Mouse (Mus musculus): ENCODE results near the gene Ahdc1.

The Ahdc1 gene

DNA sequence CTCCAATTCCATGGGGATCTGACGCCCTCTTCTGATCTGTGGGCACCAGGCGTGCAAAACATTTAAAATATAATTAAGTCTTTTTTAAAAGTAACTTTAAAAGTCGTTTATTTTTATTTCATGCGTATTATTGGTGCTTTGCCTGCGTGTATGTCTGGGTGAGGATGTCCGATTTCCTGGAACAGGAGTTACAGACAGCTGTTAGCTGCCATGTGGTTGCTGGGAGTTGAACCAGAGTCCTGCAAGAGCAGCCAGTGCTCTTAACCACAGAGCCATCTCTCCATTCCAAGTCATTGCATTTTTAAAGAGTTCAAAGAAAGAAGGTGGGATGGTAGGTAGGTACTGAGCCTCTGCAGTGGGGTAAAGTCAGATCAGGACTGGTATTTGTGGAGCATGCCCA is 43.5 kb downstream of the Ahdc1 start:
- DNase-seq (ENCODE audit: low spot score in 2 of 2): no peak

- DNase-seq (ENCODE audit: low spot score in 2 of 2): no peak
Observed at GRCm38 (mm10) chr4:133055163-133055951, 44.3 kb downstream of the Ahdc1 start.

GRCm38 (mm10) chr4:133056069-133056890 is 45.2 kb downstream of the Ahdc1 start:
- peak; percentile 74 to 77 for DNase-seq (ENCODE audit: low spot score in 2 of 2)

- DNase-seq (ENCODE audit: low spot score in 2 of 2): peak in 1 of 2 experiments; percentile 70
Observed at GRCm38 (mm10) chr4:133057389-133058122, 46.5 kb downstream of the Ahdc1 start.

- DNase-seq (ENCODE audit: low spot score in 2 of 2): no peak
Observed at GRCm38 (mm10) chr4:133058123-133058453, 47.0 kb downstream of the Ahdc1 start.

DNA sequence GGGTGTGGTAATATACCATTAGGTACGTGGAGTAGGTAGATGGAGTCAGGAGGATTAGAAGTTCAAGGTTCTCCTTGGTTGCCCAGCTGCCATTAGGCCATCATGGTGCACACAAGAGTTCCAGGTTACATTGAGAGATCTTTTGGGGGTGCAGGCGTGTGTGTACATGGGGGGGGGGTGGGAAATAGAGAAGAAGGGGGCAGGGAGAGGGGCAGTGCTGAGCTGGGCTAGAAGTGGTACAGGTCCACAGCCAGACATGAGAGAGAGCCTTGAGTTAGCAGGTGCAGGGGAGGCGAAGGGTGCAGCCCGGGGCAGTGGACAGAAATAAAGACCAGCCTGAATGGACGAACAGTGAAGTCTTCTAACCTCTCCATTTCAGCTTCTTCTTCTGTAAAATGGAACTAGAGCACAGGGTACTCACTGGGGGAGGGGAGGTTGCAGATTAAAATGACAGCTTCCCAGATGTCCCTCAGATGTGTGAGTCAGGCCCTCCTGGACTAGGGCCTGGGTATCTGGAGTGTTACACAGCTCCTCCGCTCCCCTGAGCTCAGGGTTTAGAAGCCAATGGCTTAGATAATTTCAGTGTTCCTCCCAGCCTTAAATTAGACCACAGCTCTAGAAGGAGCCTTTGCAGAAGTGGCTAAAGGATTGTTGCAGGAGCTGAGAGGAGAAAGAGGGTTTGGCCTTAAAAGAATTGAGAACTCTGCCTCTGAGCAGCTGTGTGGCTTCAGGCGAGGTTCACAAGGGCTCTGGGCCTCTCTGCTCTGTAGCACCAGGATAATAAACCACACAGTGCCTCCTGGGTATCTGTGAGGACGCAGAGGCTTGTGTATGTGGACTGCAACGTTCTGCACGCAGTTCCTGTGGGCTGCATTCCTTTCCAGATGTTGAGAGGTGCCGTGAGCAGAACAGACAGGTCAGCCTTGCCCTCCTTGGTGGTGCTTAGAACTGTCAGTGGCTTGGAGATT is 47.7 kb downstream of the Ahdc1 start:
- no peak for DNase-seq (ENCODE audit: low spot score in 2 of 2)

DNA sequence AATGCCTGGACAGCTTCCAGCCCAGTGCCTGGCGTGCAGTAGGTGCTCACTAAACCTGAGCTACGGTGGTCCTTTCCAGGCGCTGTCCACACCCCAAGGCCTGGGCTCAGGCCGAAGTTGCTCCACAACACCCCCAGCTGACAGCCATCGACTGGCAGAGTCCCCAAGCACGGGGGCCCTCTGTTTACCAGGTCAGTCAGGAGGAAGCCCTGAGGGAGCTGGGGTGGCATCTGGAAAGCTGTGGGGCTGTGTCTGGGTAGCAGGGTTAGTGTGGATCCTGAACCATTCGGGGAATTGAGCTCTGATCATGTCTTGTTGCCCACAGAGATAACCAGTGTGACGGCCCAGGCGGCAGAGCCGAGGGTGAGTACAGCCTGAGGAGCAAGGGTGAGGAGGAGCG is 49.6 kb downstream of the Ahdc1 start:
- no peak for DNase-seq (ENCODE audit: low spot score in 2 of 2)

GRCm38 (mm10) chr4:133061798-133062197 is 50.7 kb downstream of the Ahdc1 start:
- DNase-seq (ENCODE audit: low spot score in 2 of 2): no peak

GRCm38 (mm10) chr4:133062286-133062685 is 51.2 kb downstream of the Ahdc1 start:
- no peak for DNase-seq (ENCODE audit: low spot score in 2 of 2)

GRCm38 (mm10) chr4:133063203-133063602 is 52.1 kb downstream of the Ahdc1 start:
- DNase-seq (ENCODE audit: low spot score in 2 of 2): no peak

GRCm38 (mm10) chr4:133063799-133064198 is 52.7 kb downstream of the Ahdc1 start:
- no peak for DNase-seq (ENCODE audit: low spot score in 2 of 2)

DNA sequence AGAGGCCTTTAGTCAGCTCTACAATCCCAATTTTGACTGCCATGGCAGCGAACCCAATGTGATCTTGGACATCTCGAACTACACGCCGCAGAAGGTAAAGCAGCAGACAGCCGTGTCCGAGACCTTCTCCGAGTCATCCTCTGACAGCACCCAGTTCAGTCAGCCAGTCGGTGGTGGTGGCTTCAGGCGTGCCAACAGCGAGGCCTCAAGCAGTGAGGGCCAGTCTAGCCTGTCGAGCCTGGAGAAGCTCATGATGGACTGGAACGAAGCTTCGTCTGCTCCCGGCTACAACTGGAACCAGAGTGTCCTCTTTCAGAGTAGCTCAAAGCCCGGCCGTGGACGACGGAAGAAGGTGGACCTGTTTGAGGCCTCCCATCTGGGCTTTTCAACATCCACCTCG is 53.7 kb downstream of the Ahdc1 start:
- DNase-seq (ENCODE audit: low spot score in 2 of 2): no peak

DNA sequence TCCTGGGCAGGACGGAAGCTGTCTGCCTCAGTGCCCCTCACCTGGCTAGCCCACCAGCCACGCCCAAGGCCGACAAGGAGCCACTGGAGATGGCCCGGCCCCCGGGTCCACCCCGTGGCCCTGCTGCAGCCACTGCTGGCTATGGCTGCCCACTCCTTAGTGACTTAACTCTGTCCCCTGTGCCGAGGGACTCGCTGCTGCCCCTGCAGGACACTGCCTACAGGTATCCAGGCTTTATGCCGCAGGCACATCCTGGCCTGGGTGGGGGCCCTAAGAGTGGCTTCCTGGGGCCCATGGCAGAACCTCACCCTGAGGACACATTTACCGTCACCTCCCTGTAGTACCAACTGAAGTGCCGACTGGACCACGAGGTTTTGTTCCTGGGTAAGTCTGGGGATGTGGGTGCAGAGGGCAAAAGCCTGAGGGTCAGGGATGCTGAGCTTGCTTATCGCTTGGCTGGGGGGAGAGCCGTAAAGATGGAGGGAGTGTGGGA is 54.9 kb downstream of the Ahdc1 start:
- no peak for DNase-seq (ENCODE audit: low spot score in 2 of 2)

DNA sequence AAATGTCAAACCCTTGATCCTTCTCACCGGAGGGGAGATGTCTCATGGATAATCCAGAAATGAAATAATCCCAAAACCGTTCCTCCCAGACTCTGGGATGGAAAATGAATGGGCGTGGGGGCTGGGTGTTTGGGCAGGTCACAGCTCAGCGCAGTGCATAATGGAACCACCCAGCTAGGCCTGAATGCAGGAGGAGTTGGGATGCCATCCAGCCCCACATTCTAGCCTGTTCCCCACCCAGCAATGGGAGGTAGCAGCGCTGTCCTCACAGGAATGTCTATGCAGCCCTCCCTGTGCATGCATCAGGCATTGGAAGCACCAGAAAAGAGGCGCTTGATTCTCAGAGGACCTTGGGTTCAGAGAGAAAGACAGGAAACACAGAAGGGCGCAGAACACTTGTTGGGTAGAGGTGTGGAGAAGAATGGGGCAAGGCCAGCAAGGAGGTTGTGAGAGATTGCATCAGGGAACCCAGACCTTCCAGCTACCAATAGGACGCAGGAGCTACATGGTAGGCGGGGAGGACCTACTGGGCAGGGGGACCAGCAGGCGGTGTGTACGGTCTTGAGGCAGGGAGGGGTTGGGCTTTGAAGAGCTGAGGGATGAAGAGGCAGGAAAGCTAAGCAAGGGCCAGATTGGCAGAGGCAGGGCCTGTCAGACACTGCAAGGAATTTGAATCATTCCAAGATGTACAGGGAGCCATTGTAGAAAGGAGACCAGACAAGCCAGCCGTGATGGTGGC is 57.5 kb downstream of the Ahdc1 start:
- DNase-seq (ENCODE audit: low spot score in 2 of 2): peak in 1 of 2 experiments; percentile 62

- DNase-seq (ENCODE audit: low spot score in 2 of 2): no peak
Observed at GRCm38 (mm10) chr4:133070388-133070787, 59.3 kb downstream of the Ahdc1 start.

DNA sequence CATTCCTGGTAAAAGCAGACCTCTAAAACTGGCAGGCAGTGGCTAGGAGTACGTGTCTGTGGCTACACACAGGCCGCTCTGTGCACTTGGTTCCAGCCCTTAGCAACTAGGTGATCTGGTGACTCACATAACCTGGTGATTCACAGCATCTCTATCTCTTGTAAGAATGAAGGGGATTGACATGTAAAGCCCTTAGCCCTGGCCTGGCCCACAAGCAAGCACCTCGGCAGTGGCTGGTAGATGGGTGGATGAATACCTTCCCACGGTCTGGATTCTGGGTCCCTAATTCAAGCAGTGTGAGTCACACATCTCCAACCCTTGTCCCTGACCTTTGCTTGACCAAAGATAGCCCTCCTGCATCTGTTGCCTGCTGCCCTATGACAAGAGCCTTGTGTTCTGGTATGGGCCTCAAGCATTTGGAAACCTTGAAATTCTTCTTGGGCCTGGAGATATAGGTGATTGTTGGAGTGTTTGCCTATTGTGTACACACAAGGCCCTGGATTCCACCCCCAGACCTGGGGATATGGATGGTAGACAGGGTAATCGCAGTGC is 59.8 kb downstream of the Ahdc1 start:
- DNase-seq (ENCODE audit: low spot score in 2 of 2): no peak

GRCm38 (mm10) chr4:133073192-133073591 is 62.1 kb downstream of the Ahdc1 start:
- no peak for DNase-seq (ENCODE audit: low spot score in 2 of 2)

GRCm38 (mm10) chr4:133074070-133074819 is 63.2 kb downstream of the Ahdc1 start:
- DNase-seq (ENCODE audit: low spot score in 2 of 2): no peak

DNA sequence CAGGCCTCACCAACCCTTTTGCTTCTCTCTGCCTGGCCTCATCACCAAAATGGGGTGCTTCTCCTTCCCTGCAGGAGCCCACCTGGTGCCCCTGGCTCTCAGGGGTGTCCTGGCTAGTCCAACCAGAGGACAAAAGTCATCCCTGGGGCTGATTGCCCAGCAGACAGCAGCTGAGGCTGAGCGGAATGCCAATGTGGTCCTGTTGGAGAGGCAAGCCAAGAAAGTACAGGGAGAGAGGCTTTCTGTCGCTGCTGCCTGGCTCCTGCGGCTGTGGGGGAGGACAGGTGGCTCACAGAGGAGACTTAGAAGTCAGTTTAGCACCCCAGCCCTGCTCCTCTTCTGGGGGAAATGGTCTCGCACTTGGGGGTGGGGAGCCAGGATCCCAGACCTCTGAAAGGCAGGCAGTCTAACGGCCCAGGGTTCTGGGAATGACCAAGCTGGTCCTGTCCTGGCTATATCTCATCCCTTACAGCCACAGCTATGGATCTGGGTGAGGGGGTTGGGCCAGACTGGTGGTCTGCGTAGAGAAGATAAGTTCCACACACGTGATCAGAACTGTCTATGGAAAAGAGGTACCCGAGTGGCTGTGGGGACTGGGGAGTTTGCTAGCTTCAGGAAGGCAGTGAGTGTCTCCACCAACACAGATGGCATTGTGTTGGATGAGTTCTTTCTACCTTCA is 64.0 kb downstream of the Ahdc1 start:
- DNase-seq (ENCODE audit: low spot score in 2 of 2): no peak
